Mouse (Mus musculus) limb, embryonic 14.5 days (tissue): ENCODE measurements around the gene Blcap. TPM values are rescaled to one million over a fixed set of nuclear protein-coding genes. Genes with fewer than 3 reads are reported as not detected.
A peak's percentile ranks its signal among the peaks of the same experiment; 100 is the strongest.

Source experiments
- ATAC-seq: fragments of 200-750 bp; cut with Nextera tagmentation; 2 replicates; pipeline ENCODE4 v1.8.0; 2017; ENCODE audit warnings: low read depth, moderate number of reproducible peaks, moderate TSS enrichment; ENCODE audit not compliant: low FRiP score
- DNase-seq: peaks from one replicate; pipeline ENCODE4 v3.0.0-alpha.2; 2015; ENCODE audit warnings: low spot score
- H3K27ac ChIP-seq: fragments of 300-500 bp; sonication (generic); replicated peaks from 2 replicates; pipeline ENCODE4 v1.5.1; 2014; ENCODE audit warnings: low read depth, mild to moderate bottlenecking, low read length, moderate library complexity, mixed read lengths
- H3K27me3 ChIP-seq: fragments of 300-500 bp; sonication (generic); 2 replicates; pipeline ENCODE4 v1.6.1; 2014; ENCODE audit warnings: low read length, mixed read lengths; ENCODE audit not compliant: control insufficient read depth, insufficient read depth
- H3K36me3 ChIP-seq: fragments of 300-500 bp; sonication (generic); 2 replicates; pipeline ENCODE4 v1.6.1; 2014; ENCODE audit warnings: mild to moderate bottlenecking, low read length, moderate library complexity, mixed read lengths; ENCODE audit not compliant: control insufficient read depth, insufficient read depth
- H3K4me1 ChIP-seq: fragments of 300-500 bp; sonication (generic); 2 replicates; pipeline ENCODE4 v1.6.1; 2014; ENCODE audit warnings: antibody characterized with exemption, low read length, mixed read lengths; ENCODE audit not compliant: control insufficient read depth, insufficient read depth
- H3K4me2 ChIP-seq: fragments of 300-500 bp; sonication (generic); replicated peaks from 2 replicates; pipeline ENCODE4 v1.6.1; 2014; ENCODE audit warnings: low read depth, mild to moderate bottlenecking, low read length, moderate library complexity; ENCODE audit not compliant: severe bottlenecking
- H3K4me3 ChIP-seq: fragments of 300-500 bp; sonication (generic); replicated peaks from 2 replicates; pipeline ENCODE4 v1.5.1; 2014; ENCODE audit warnings: low read length
- H3K9ac ChIP-seq: fragments of 300-500 bp; sonication (generic); 2 replicates; pipeline ENCODE4 v1.6.1; 2014; ENCODE audit warnings: mild to moderate bottlenecking, low read depth, low read length, moderate library complexity; ENCODE audit not compliant: severe bottlenecking
- H3K9me3 ChIP-seq: fragments of 300-500 bp; sonication (generic); 2 replicates; pipeline ENCODE4 v1.6.1; 2016; ENCODE audit warnings: low read length; ENCODE audit not compliant: control insufficient read depth
- POLR2A ChIP-seq: fragments of 200-500 bp; IDR thresholded peaks from 2 replicates; pipeline ENCODE4 v1.8.0; 2012; ENCODE audit warnings: inconsistent platforms, mild to moderate bottlenecking, moderate library complexity, borderline replicate concordance; ENCODE audit not compliant: insufficient read depth, insufficient read length; ENCODE audit errors: extremely low read depth
- WGBS: fragments of 180-500 bp; shearing (Covaris S2); extraction: QIAGEN DNeasy Blood & Tissue Kit; methylation state at CpG from one replicate; pipeline ENCODE4 v1.1.7; 2014; 5-methylcytosine and 5-hydroxymethylcytosine counted together
- polyA plus RNA-seq, 2 experiments: library from polyadenylated mRNA; depleted of rRNA in 1 of 2; stranded (reverse) in 1 of 2; unstranded in 1 of 2; fragments of >200 nt; fragmentation: Nextera tagmentation in 1 of 2; extraction: Ambion mirVana in 1 of 2; gene quantifications; 2 replicates each; pipeline versions ENCODE4 v1.2.1 to v1.2.3; 2012 to 2014

The Blcap gene
- polyA plus RNA-seq, 2 experiments, result 60.3 to 65.4 TPM

- 31% methylated on average over 8 of the region's 8 CpGs for whole genome bisulfite sequencing
- H3K9ac ChIP-seq, result no peak overlapping the region
- H3K27me3 ChIP-seq, result no peaks in the 10 kb centered on the region
- no peak overlapping the region for H3K4me2 ChIP-seq
- ATAC-seq (no peak), DNase-seq (no peak)
- no peaks in the 10 kb centered on the region for H3K36me3 ChIP-seq
- no peak for TF ChIP-seq POLR2A
- no peak overlapping the region for H3K27ac ChIP-seq
- no peak overlapping the region for H3K4me3 ChIP-seq
- peaks cover 30% of the 10 kb centered on the region for H3K4me1 ChIP-seq
- no peaks in the 10 kb centered on the region for H3K9me3 ChIP-seq
These were observed 39.2 kb downstream of the Blcap start for GRCm38 (mm10) chr2:157531681-157532426.

- Histone ChIP-seq H3K4me1 (peaks cover 23% of the 10 kb centered on the region), H3K9ac (no peak overlapping the region), H3K27ac (no peak overlapping the region), H3K4me2 (no peak overlapping the region), H3K9me3 (no peaks in the 10 kb centered on the region), H3K4me3 (no peak overlapping the region), H3K27me3 (no peaks in the 10 kb centered on the region), H3K36me3 (no peaks in the 10 kb centered on the region)
- DNase-seq (no peak), ATAC-seq (no peak)
- TF ChIP-seq POLR2A, result no peak
- 62% methylated on average over 13 of the region's 13 CpGs for WGBS
These were observed 40.8 kb downstream of the Blcap start for GRCm38 (mm10) chr2:157530056-157530955.

GRCm38 (mm10) chr2:157522556-157522955, 48.5 kb downstream of the Blcap start:
- no peak overlapping the region for H3K4me2 ChIP-seq
- peaks cover 4% of the 10 kb centered on the region; the same call in 1 of the 2 replicates for H3K4me1 ChIP-seq
- no peak overlapping the region for H3K27ac ChIP-seq
- H3K9ac ChIP-seq, result no peak overlapping the region
- H3K36me3 ChIP-seq, result no peaks in the 10 kb centered on the region
- no peaks in the 10 kb centered on the region for H3K27me3 ChIP-seq
- TF ChIP-seq POLR2A, result no peak
- DNase-seq, result no peak
- no peak overlapping the region for H3K4me3 ChIP-seq
- WGBS, result 84% methylated on average over 3 of the region's 3 CpGs
- no peaks in the 10 kb centered on the region for H3K9me3 ChIP-seq
- ATAC-seq, result no peak

GRCm38 (mm10) chr2:157520496-157520895, 50.6 kb downstream of the Blcap start:
- 36% methylated on average over 5 of the region's 5 CpGs for WGBS

GRCm38 (mm10) chr2:157519452-157519851, 51.6 kb downstream of the Blcap start:
- H3K9me3 ChIP-seq, result no peaks in the 10 kb centered on the region
- H3K4me3 ChIP-seq, result no peak overlapping the region
- no peak overlapping the region for H3K4me2 ChIP-seq
- no peaks in the 10 kb centered on the region for H3K36me3 ChIP-seq
- peaks cover 6% of the 10 kb centered on the region for H3K4me1 ChIP-seq
- no peak for TF ChIP-seq POLR2A
- H3K27me3 ChIP-seq, result no peaks in the 10 kb centered on the region
- H3K9ac ChIP-seq, result no peak overlapping the region
- 70% methylated on average over 6 of the region's 6 CpGs for WGBS
- ATAC-seq (no peak), DNase-seq (no peak)
- no peak overlapping the region for H3K27ac ChIP-seq

More at GRCm38 (mm10) chr2:157520496-157520895, 50.6 kb downstream of the Blcap start:
- H3K9ac ChIP-seq, result no peak overlapping the region
- H3K9me3 ChIP-seq, result no peaks in the 10 kb centered on the region
- ATAC-seq, result no peak
- peaks cover 4% of the 10 kb centered on the region; the same call in 1 of the 2 replicates for H3K4me1 ChIP-seq
- H3K4me2 ChIP-seq, result no peak overlapping the region
- H3K27ac ChIP-seq, result no peak overlapping the region
- TF ChIP-seq POLR2A, result no peak
- no peaks in the 10 kb centered on the region for H3K27me3 ChIP-seq
- H3K4me3 ChIP-seq, result no peak overlapping the region
- DNase-seq, result peak; percentile 30
- no peaks in the 10 kb centered on the region for H3K36me3 ChIP-seq
